Mouse (Mus musculus) lung, adult 2 months (tissue): ENCODE measurements at regions not wholly inside any gene's neighbourhood (a gene's known extent, or its start where the extent isn't known, plus 50 kb on each side); places are given as distances from the start of the nearest gene placed in this dataset.

Experiments used
- CTCF ChIP-seq: fragments of 200-500 bp; IDR thresholded peaks from 2 replicates; pipeline ENCODE4 v1.5.1; 2011; ENCODE audit warnings: mild to moderate bottlenecking, low read length, control low read depth; ENCODE audit not compliant: insufficient read depth
- POLR2A ChIP-seq: fragments of 200-500 bp; IDR thresholded peaks from 2 replicates; pipeline ENCODE4 v1.6.1; 2011; ENCODE audit warnings: low read depth, mild to moderate bottlenecking, control low read depth, low read length, borderline replicate concordance; ENCODE audit errors: extremely low read depth

- TF ChIP-seq POLR2A (no peak), CTCF (no peak)
These were observed 70.4 kb upstream of the Igfbp5 start for GRCm38 (mm10) chr1:72944805-72945749.
